Mouse (Mus musculus) cerebellum, adult 2 months (tissue): ENCODE results near the gene Slc52a3.

Experiments used
- CTCF ChIP-seq: fragments of 200-500 bp; IDR thresholded peaks from 2 replicates; pipeline ENCODE4 v1.5.1; 2011; ENCODE audit warnings: low read depth, mild to moderate bottlenecking, control low read depth, low read length, moderate library complexity, borderline replicate concordance; ENCODE audit not compliant: insufficient read depth
- POLR2A ChIP-seq: fragments of 200-500 bp; IDR thresholded peaks from 2 replicates; pipeline ENCODE4 v1.6.1; 2011; ENCODE audit warnings: low read length, control low read depth, borderline replicate concordance; ENCODE audit not compliant: insufficient read depth

DNA sequence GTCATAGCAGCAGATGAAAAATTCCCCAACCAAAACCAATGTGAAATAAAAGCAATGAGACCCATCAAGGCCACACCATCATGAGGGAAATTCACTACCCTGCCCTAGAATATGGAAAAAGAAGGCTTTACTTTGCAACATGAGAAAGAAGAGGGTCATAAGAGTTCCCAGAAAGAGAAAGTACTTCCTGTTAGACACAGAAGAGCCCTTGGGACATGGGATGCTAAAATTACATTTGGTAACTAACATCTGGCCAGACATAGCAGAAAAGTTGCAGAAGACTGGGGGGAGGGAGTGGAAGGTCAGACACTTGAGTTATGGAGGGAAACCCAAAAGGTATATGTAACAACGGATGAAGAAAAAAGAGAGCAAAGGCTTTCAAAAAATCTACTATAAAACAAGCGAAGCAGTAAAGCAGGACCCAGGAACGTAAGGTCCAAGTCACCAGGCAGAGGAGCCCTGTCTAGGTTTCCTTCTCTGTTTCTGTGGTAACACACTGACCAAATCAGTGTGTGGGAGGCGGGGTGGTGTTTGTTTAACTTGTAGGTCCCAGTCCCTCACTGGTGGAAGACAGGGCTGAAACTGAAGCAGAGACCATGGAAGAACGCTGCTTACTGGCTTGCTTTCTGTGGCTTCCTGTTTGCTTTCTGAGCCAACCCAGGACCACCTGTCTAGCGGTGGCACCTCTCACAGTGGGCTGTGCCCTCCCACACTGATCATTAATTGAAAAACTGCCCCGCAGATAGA is 10.7 kb upstream of the Slc52a3 start:
- no peak for TF ChIP-seq POLR2A
- TF ChIP-seq CTCF: no peak
